9 mouse cellular contexts compared by ENCODE assay signal in the genomic region with DNA sequence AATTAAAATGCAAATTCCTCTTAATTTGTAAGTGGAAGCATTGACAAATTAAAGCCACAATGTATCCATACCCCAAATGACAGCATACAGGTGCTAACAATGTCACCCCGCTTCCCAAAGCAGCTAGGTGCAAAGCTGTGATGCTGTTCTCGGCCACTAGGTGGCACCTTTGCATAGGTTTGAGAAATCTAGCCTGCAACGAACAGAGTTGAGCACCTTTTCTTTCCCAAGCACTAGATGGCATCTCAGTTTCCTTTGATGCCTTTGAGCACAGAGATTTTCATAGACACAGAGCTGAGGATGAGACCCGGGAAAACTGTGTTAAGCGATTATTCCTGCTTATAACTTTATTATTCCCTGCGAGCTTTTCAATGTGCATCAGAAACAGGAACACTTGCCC.
DNase-seq lines count a peak whose midpoint lies in the region; ATAC-seq and TF ChIP-seq lines count a peak whose summit lies in the region.
"Had no signal": no experiment of that assay in that cellular context is flagged by ENCODE, and none has a peak within 500 bp of the region (broad histone marks: within the 10 kb centered on the region; RNA-seq: fewer than 3 reads in every experiment).

No protein-coding gene starts in this region.

- H3K79me2 ChIP-seq in C2C12 (ENCODE audit: control insufficient read depth, insufficient read depth) = no peaks in the 10 kb centered on the region

- no peak overlapping the region for H3K27ac ChIP-seq in bone marrow, adult 2 months (ENCODE audit: control insufficient read depth, insufficient read depth, low read depth, low read length, poor library complexity)
- no peak overlapping the region for H3K27ac ChIP-seq in embryonic fibroblast, embryonic 13.5 days (ENCODE audit: insufficient read depth, low read length)
- no peak overlapping the region for H3K27ac ChIP-seq in heart, embryonic 14.5 days (replicated peaks in 1 of 2; ENCODE audit: control insufficient read depth in 1 of 2, insufficient read depth in 1 of 2, low read depth in 2 of 2, low read length in 2 of 2)
- no peak overlapping the region for H3K27ac ChIP-seq in liver, embryonic 11.5 days (ENCODE audit: low read depth, low read length)
- H3K27ac ChIP-seq in neural tube, embryonic 11.5 days (ENCODE audit: low read depth, low read length) = no peak overlapping the region
- H3K27ac ChIP-seq: embryonic facial prominence, embryonic 15.5 days had no signal

- H3K4me1 ChIP-seq in bone marrow, adult 2 months (ENCODE audit: control insufficient read depth, insufficient read depth, low read length) = no peaks in the 10 kb centered on the region
- no peaks in the 10 kb centered on the region for H3K4me1 ChIP-seq in embryonic fibroblast, embryonic 13.5 days (ENCODE audit: control insufficient read depth, insufficient read depth, low read length)
- H3K4me1 ChIP-seq in heart, embryonic 14.5 days (ENCODE audit: control insufficient read depth in 2 of 2, insufficient read depth in 2 of 2, low read length in 2 of 2) = no peaks in the 10 kb centered on the region
- H3K4me1 ChIP-seq in liver, embryonic 11.5 days (replicated peaks; ENCODE audit: control insufficient read depth, insufficient read depth, low read length) = no peaks in the 10 kb centered on the region
- H3K4me1 ChIP-seq in neural tube, embryonic 11.5 days (ENCODE audit: control insufficient read depth, insufficient read depth, low read length) = no peaks in the 10 kb centered on the region
- H3K4me1 ChIP-seq: embryonic facial prominence, embryonic 15.5 days had no signal

- no peak overlapping the region for H3K4me3 ChIP-seq in C2C12 (ENCODE audit: insufficient read depth, poor library complexity, severe bottlenecking)
- no peak overlapping the region for H3K4me3 ChIP-seq in bone marrow, adult 2 months (replicated peaks; ENCODE audit: control insufficient read depth, low read depth, low read length)
- H3K4me3 ChIP-seq in embryonic fibroblast, embryonic 13.5 days (ENCODE audit: insufficient read depth, low read length) = no peak overlapping the region
- H3K4me3 ChIP-seq in heart, embryonic 14.5 days (ENCODE audit: control insufficient read depth in 1 of 2, insufficient read depth in 1 of 2, low read depth in 1 of 2, low read length in 2 of 2) = no peak overlapping the region
- no peak overlapping the region for H3K4me3 ChIP-seq in liver, embryonic 11.5 days (ENCODE audit: low read depth, low read length)
- no peak overlapping the region for H3K4me3 ChIP-seq in neural tube, embryonic 11.5 days (ENCODE audit: low read depth, low read length)
- H3K4me3 ChIP-seq: embryonic facial prominence, embryonic 15.5 days had no signal

- H3K79me3 ChIP-seq in C2C12 (ENCODE audit: low read depth) = no peaks in the 10 kb centered on the region

- 7% methylated on average over 6 of the region's 6 CpGs for WGBS in bone marrow, adult 2 months
- WGBS in heart, embryonic 14.5 days = 7% methylated on average over 6 of the region's 6 CpGs
- 3% methylated on average over 6 of the region's 6 CpGs for WGBS in liver, embryonic 11.5 days
- WGBS in neural tube, embryonic 11.5 days = 4% methylated on average over 6 of the region's 6 CpGs

- H3K36me3 ChIP-seq in C2C12 (ENCODE audit: control insufficient read depth, insufficient read depth) = no peaks in the 10 kb centered on the region
- H3K36me3 ChIP-seq in heart, embryonic 14.5 days (ENCODE audit: control insufficient read depth, insufficient read depth, low read length) = no peaks in the 10 kb centered on the region
- no peaks in the 10 kb centered on the region for H3K36me3 ChIP-seq in liver, embryonic 11.5 days (ENCODE audit: control insufficient read depth, insufficient read depth, low read length)
- H3K36me3 ChIP-seq in neural tube, embryonic 11.5 days (ENCODE audit: control insufficient read depth, insufficient read depth, low read length) = no peaks in the 10 kb centered on the region
- H3K36me3 ChIP-seq: embryonic facial prominence, embryonic 15.5 days had no signal

- peak; percentile 69 for ATAC-seq in heart, embryonic 14.5 days (ENCODE audit: insufficient number of reproducible peaks, insufficient read depth, low FRiP score, low read depth)
- peak; percentile 59 for ATAC-seq in liver, embryonic 11.5 days (replicated peaks; ENCODE audit: low FRiP score)
- ATAC-seq in neural tube, embryonic 11.5 days (ENCODE audit: insufficient read depth, low FRiP score, low TSS enrichment) = peak; percentile 89

- no peak overlapping the region for H3K4me2 ChIP-seq in heart, embryonic 14.5 days (ENCODE audit: low read length)
- H3K4me2 ChIP-seq in liver, embryonic 11.5 days = no peak overlapping the region
- no peak overlapping the region for H3K4me2 ChIP-seq in neural tube, embryonic 11.5 days (ENCODE audit: low read depth)
- H3K4me2 ChIP-seq: embryonic facial prominence, embryonic 15.5 days had no signal

- no peaks in the 10 kb centered on the region for H3K27me3 ChIP-seq in C2C12 (ENCODE audit: control insufficient read depth, insufficient read depth, insufficient read length)
- no peaks in the 10 kb centered on the region for H3K27me3 ChIP-seq in heart, embryonic 14.5 days (ENCODE audit: control insufficient read depth, insufficient read depth, low read length)
- no peaks in the 10 kb centered on the region for H3K27me3 ChIP-seq in liver, embryonic 11.5 days (replicated peaks; ENCODE audit: control insufficient read depth, insufficient read depth, low read length)
- no peaks in the 10 kb centered on the region for H3K27me3 ChIP-seq in neural tube, embryonic 11.5 days (ENCODE audit: control insufficient read depth, insufficient read depth, low read length)
- H3K27me3 ChIP-seq: embryonic facial prominence, embryonic 15.5 days had no signal

- H3K9me3 ChIP-seq in heart, embryonic 14.5 days (ENCODE audit: control insufficient read depth, low read length) = no peaks in the 10 kb centered on the region
- H3K9me3 ChIP-seq in liver, embryonic 11.5 days (ENCODE audit: control insufficient read depth, low read length) = no peaks in the 10 kb centered on the region
- H3K9me3 ChIP-seq in neural tube, embryonic 11.5 days (ENCODE audit: control insufficient read depth, low read length) = no peaks in the 10 kb centered on the region
- H3K9me3 ChIP-seq: embryonic facial prominence, embryonic 15.5 days had no signal

- no peak overlapping the region for H3K9ac ChIP-seq in heart, embryonic 14.5 days (ENCODE audit: low read length)
- no peak overlapping the region for H3K9ac ChIP-seq in liver, embryonic 11.5 days (ENCODE audit: low read depth, low read length)
- H3K9ac ChIP-seq in neural tube, embryonic 11.5 days (ENCODE audit: low read length) = no peak overlapping the region
- H3K9ac ChIP-seq: embryonic facial prominence, embryonic 15.5 days had no signal

- peak; percentile 80 for TF ChIP-seq CTCF in C2C12 (IDR thresholded peaks at IDR 0.05; ENCODE audit: control insufficient read depth, insufficient read depth, insufficient read length)
- TF ChIP-seq CTCF in bone marrow, adult 2 months (IDR thresholded peaks at IDR 0.05; ENCODE audit: control insufficient read depth, insufficient read depth, low read length) = peak; percentile 73
- peak; percentile 87 for TF ChIP-seq CTCF in embryonic fibroblast, embryonic 13.5 days (IDR thresholded peaks at IDR 0.05; ENCODE audit: borderline replicate concordance, insufficient read depth, low read length)

- TF ChIP-seq POLR2A in bone marrow, adult 2 months (IDR thresholded peaks at IDR 0.05; ENCODE audit: borderline replicate concordance, control insufficient read depth, low read depth, low read length) = no peak
- TF ChIP-seq POLR2A in embryonic fibroblast, embryonic 13.5 days (IDR thresholded peaks at IDR 0.05; ENCODE audit: low read depth, low read length) = no peak

- DNase-seq in kidney, postnatal 10 days = peak; percentile 86
- peak; percentile 51 for DNase-seq in liver, embryonic 11.5 days (ENCODE audit: low spot score)
- DNase-seq in neural tube, embryonic 11.5 days (ENCODE audit: low spot score) = peak; percentile 87
- DNase-seq in telencephalon, adult 2 months (ENCODE audit: low read depth, low spot score) = peak; percentile 80

- H3ac ChIP-seq in C2C12 (ENCODE audit: control insufficient read depth, insufficient read length, low read depth) = no peak overlapping the region

TF ChIP-seq in C2C12, 6 proteins besides CTCF, POLR2A, EP300 and RAD21:
- TF ChIP-seq CEBPB (IDR thresholded peaks at IDR 0.05; ENCODE audit: low read depth) (no peak), MYOD1 (IDR thresholded peaks at IDR 0.05; ENCODE audit: control insufficient read depth, insufficient read length, low read depth) (no peak), MAX (IDR thresholded peaks at IDR 0.05) (no peak)
